In the genomic region with DNA sequence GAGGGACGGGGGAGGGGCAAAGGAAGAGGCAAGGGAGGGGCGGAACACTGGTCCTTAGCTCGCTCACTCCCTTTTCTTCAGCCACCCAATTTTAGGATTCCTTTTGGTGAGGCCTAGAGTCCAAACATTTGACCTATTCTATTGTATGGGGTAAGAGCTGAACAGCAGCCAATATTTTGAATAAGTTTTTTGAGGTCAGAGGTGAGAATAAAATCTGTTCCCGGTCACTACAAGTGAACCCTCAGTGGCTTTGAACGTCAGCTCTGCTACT, we compare ENCODE assay signal across 27 mouse cellular contexts. TPM values are rescaled to one million over a fixed set of nuclear protein-coding genes. Genes with fewer than 3 reads are reported as not detected.
DNase-seq lines count a peak whose midpoint lies in the region; ATAC-seq and TF ChIP-seq lines count a peak whose summit lies in the region.
"Had no signal": no experiment of that assay in that cellular context is flagged by ENCODE, and none has a peak within 500 bp of the region (broad histone marks: within the 10 kb centered on the region; RNA-seq: fewer than 3 reads in every experiment).

No protein-coding gene starts in this region.

- no peaks in the 10 kb centered on the region for H3K9me3 ChIP-seq in liver, postnatal 0 days (ENCODE audit: low read length)
- no peaks in the 10 kb centered on the region for H3K9me3 ChIP-seq in lung, postnatal 0 days (ENCODE audit: low read length)
- no peaks in the 10 kb centered on the region for H3K9me3 ChIP-seq in stomach, embryonic 16.5 days (replicated peaks; ENCODE audit: control insufficient read depth, low read length)
- H3K9me3 ChIP-seq in stomach, postnatal 0 days (ENCODE audit: control insufficient read depth, low read length) = no peaks in the 10 kb centered on the region
- H3K9me3 ChIP-seq: embryonic facial prominence, embryonic 13.5 days; embryonic facial prominence, embryonic 15.5 days; forebrain, embryonic 10.5 days; forebrain, embryonic 12.5 days had no signal

- H3K27me3 ChIP-seq in kidney, adult 2 months (replicated peaks; ENCODE audit: control insufficient read depth, insufficient read depth, low read length) = no peaks in the 10 kb centered on the region
- H3K27me3 ChIP-seq in liver, adult 2 months (ENCODE audit: control insufficient read depth, insufficient read depth, low read length) = no peaks in the 10 kb centered on the region
- H3K27me3 ChIP-seq in liver, postnatal 0 days (ENCODE audit: insufficient read depth, low read length) = no peaks in the 10 kb centered on the region
- H3K27me3 ChIP-seq in lung, postnatal 0 days (replicated peaks; ENCODE audit: insufficient read depth, low read length) = no peaks in the 10 kb centered on the region
- no peaks in the 10 kb centered on the region for H3K27me3 ChIP-seq in stomach, embryonic 16.5 days (ENCODE audit: control insufficient read depth, insufficient read depth, low read length)
- no peaks in the 10 kb centered on the region for H3K27me3 ChIP-seq in stomach, postnatal 0 days (ENCODE audit: control insufficient read depth, insufficient read depth, low read length)
- H3K27me3 ChIP-seq: CH12.LX; embryonic facial prominence, embryonic 13.5 days; embryonic facial prominence, embryonic 15.5 days; forebrain, embryonic 12.5 days; Patski had no signal

- H3K36me3 ChIP-seq in kidney, adult 2 months (ENCODE audit: control insufficient read depth, insufficient read depth, low read length) = no peaks in the 10 kb centered on the region
- H3K36me3 ChIP-seq in liver, adult 2 months (ENCODE audit: control insufficient read depth, insufficient read depth, low read length) = no peaks in the 10 kb centered on the region
- no peaks in the 10 kb centered on the region for H3K36me3 ChIP-seq in liver, postnatal 0 days (replicated peaks; ENCODE audit: insufficient read depth, low read length)
- 0 out of 2 replicates have a peak, but pooled peaks cover 3% of the 10 kb centered on the region for H3K36me3 ChIP-seq in lung, postnatal 0 days (ENCODE audit: insufficient read depth, low read length)
- no peaks in the 10 kb centered on the region for H3K36me3 ChIP-seq in stomach, embryonic 16.5 days (ENCODE audit: control insufficient read depth, insufficient read depth, low read length)
- H3K36me3 ChIP-seq in stomach, postnatal 0 days (ENCODE audit: control insufficient read depth, insufficient read depth, low read length) = no peaks in the 10 kb centered on the region
- H3K36me3 ChIP-seq: embryonic facial prominence, embryonic 13.5 days; forebrain, embryonic 10.5 days; forebrain, embryonic 12.5 days; G1E had no signal

- no peak overlapping the region for H3K9ac ChIP-seq in liver, adult 2 months (ENCODE audit: low read depth, low read length)
- H3K9ac ChIP-seq in liver, postnatal 0 days (replicated peaks) = no peak overlapping the region
- H3K9ac ChIP-seq in lung, postnatal 0 days (replicated peaks; ENCODE audit: low read depth) = no peak overlapping the region
- H3K9ac ChIP-seq in stomach, embryonic 16.5 days (ENCODE audit: low read length) = no peak overlapping the region
- no peak overlapping the region for H3K9ac ChIP-seq in stomach, postnatal 0 days (ENCODE audit: low read length)
- H3K9ac ChIP-seq: embryonic facial prominence, embryonic 13.5 days; embryonic facial prominence, embryonic 15.5 days; forebrain, embryonic 12.5 days had no signal

- no peak for ATAC-seq in liver, postnatal 0 days
- no peak for ATAC-seq in lung, postnatal 0 days
- ATAC-seq in stomach, embryonic 16.5 days (ENCODE audit: insufficient read depth, low FRiP score) = 0 out of 2 replicates have a peak, but pooled peaks have one; percentile 40
- ATAC-seq in stomach, postnatal 0 days (ENCODE audit: low FRiP score, low TSS enrichment) = no peak
- ATAC-seq: activated CD4-positive, CD25-positive, alpha-beta regulatory T cell, adult 4 months; CD4-positive, CD25-positive, alpha-beta regulatory T cell, adult 4 months; forebrain, embryonic 14.5 days; Patski had no signal

- H3K27ac ChIP-seq in kidney, adult 2 months (ENCODE audit: insufficient read depth, low read depth, low read length) = no peak overlapping the region
- no peak overlapping the region for H3K27ac ChIP-seq in liver, adult 2 months (replicated peaks; ENCODE audit: insufficient read depth, low read depth, low read length)
- no peak overlapping the region for H3K27ac ChIP-seq in liver, postnatal 0 days (ENCODE audit: low read depth)
- H3K27ac ChIP-seq in lung, postnatal 0 days (ENCODE audit: low read length) = no peak overlapping the region
- no peak overlapping the region for H3K27ac ChIP-seq in stomach, embryonic 16.5 days (ENCODE audit: low read length)
- no peak overlapping the region for H3K27ac ChIP-seq in stomach, postnatal 0 days (replicated peaks)
- H3K27ac ChIP-seq: embryonic facial prominence, embryonic 13.5 days; embryonic facial prominence, embryonic 15.5 days; forebrain, embryonic 12.5 days had no signal

- DNase-seq in kidney, adult 2 months = peak; percentile 32
- no peak for DNase-seq in kidney, adult 18-20 months
- DNase-seq in liver, adult 2 months (ENCODE audit: extremely low read depth, low read depth, low spot score) = peak; percentile 23
- DNase-seq in liver, postnatal 0 days = no peak
- DNase-seq in lung, postnatal 0 days (ENCODE audit: low spot score) = peak; percentile 58
- no peak for DNase-seq in lung, adult 2 months
- no peak for DNase-seq in stomach, postnatal 0 days (ENCODE audit: low spot score)
- DNase-seq: B cell, adult 2 months; cerebellum, adult 11 months; cerebellum, adult 18-20 months; cerebellum, adult 8-10 months; cerebellum, adult 9-11 months; cerebellum, postnatal 14 days; cerebellum, postnatal 36 days had no signal

- TF ChIP-seq CTCF in kidney, adult 2 months (conservative IDR thresholded peaks at IDR 0.05; ENCODE audit: insufficient read depth, insufficient read length, low read depth, low read length) = no peak
- no peak for TF ChIP-seq CTCF in liver, adult 2 months (IDR thresholded peaks at IDR 0.05; ENCODE audit: low read depth, low read length)
- TF ChIP-seq CTCF in liver, postnatal 0 days (IDR thresholded peaks at IDR 0.05; ENCODE audit: low read depth) = no peak
- TF ChIP-seq CTCF in lung, postnatal 0 days (IDR thresholded peaks at IDR 0.05) = no peak
- no peak for TF ChIP-seq CTCF in lung, adult 2 months (IDR thresholded peaks at IDR 0.05; ENCODE audit: insufficient read depth, low read length)
- TF ChIP-seq CTCF in stomach, postnatal 0 days (IDR thresholded peaks at IDR 0.05; ENCODE audit: low read depth) = no peak

- no peaks in the 10 kb centered on the region; the same call in 1 of the 2 replicates for H3K4me1 ChIP-seq in kidney, adult 2 months (ENCODE audit: control insufficient read depth, insufficient read depth, low read length)
- no peaks in the 10 kb centered on the region for H3K4me1 ChIP-seq in liver, adult 2 months (ENCODE audit: control insufficient read depth, insufficient read depth, low read length)
- no peaks in the 10 kb centered on the region for H3K4me1 ChIP-seq in liver, postnatal 0 days (ENCODE audit: insufficient read depth)
- H3K4me1 ChIP-seq in lung, postnatal 0 days (ENCODE audit: insufficient read depth, low read depth, low read length) = no peaks in the 10 kb centered on the region
- no peaks in the 10 kb centered on the region for H3K4me1 ChIP-seq in lung, adult 2 months (ENCODE audit: control insufficient read depth, insufficient read depth, low read length)
- no peaks in the 10 kb centered on the region for H3K4me1 ChIP-seq in stomach, embryonic 16.5 days (ENCODE audit: control insufficient read depth, insufficient read depth, low read length)
- H3K4me1 ChIP-seq in stomach, postnatal 0 days (replicated peaks; ENCODE audit: control insufficient read depth, insufficient read depth) = no peaks in the 10 kb centered on the region
- H3K4me1 ChIP-seq: embryonic facial prominence, embryonic 13.5 days; embryonic facial prominence, embryonic 15.5 days had no signal

- H3K4me2 ChIP-seq in liver, postnatal 0 days (ENCODE audit: low read depth, low read length) = no peak overlapping the region
- H3K4me2 ChIP-seq in lung, postnatal 0 days (replicated peaks; ENCODE audit: low read depth, low read length) = no peak overlapping the region
- H3K4me2 ChIP-seq in stomach, embryonic 16.5 days (ENCODE audit: low read depth, low read length) = no peak overlapping the region
- no peak overlapping the region for H3K4me2 ChIP-seq in stomach, postnatal 0 days (replicated peaks; ENCODE audit: low read depth)
- H3K4me2 ChIP-seq: embryonic facial prominence, embryonic 13.5 days; embryonic facial prominence, embryonic 15.5 days; forebrain, embryonic 12.5 days had no signal

- no peak for TF ChIP-seq POLR2A in kidney, adult 2 months (IDR thresholded peaks at IDR 0.05; ENCODE audit: low read depth, low read length)
- no peak for TF ChIP-seq POLR2A in liver, adult 2 months (IDR thresholded peaks at IDR 0.05; ENCODE audit: extremely low read depth, insufficient read depth, low read length)
- TF ChIP-seq POLR2A in lung, adult 2 months (IDR thresholded peaks at IDR 0.05; ENCODE audit: borderline replicate concordance, extremely low read depth, low read depth, low read length) = no peak

- no peak overlapping the region for H3K4me3 ChIP-seq in kidney, adult 2 months (ENCODE audit: insufficient read depth, low read depth, low read length)
- H3K4me3 ChIP-seq in liver, adult 2 months (ENCODE audit: insufficient read depth, low read depth, low read length) = no peak overlapping the region
- H3K4me3 ChIP-seq in liver, postnatal 0 days (ENCODE audit: low read depth, low read length) = no peak overlapping the region
- no peak overlapping the region for H3K4me3 ChIP-seq in lung, postnatal 0 days (ENCODE audit: low read depth, low read length)
- H3K4me3 ChIP-seq in lung, adult 2 months (replicated peaks; ENCODE audit: extremely low read depth, low read depth, low read length) = no peak overlapping the region
- no peak overlapping the region for H3K4me3 ChIP-seq in stomach, embryonic 16.5 days (replicated peaks; ENCODE audit: low read length)
- H3K4me3 ChIP-seq in stomach, postnatal 0 days (ENCODE audit: low read depth, low read length) = no peak overlapping the region
- H3K4me3 ChIP-seq: embryonic facial prominence, embryonic 13.5 days; embryonic facial prominence, embryonic 15.5 days; erythroblast, embryonic 14.5 days; forebrain, embryonic 10.5 days; forebrain, embryonic 12.5 days had no signal

- WGBS in kidney, adult 2 months = 27% methylated on average over 5 of the region's 5 CpGs
- 34% methylated on average over 5 of the region's 5 CpGs for WGBS in liver, adult 2 months
- 47% methylated on average over 5 of the region's 5 CpGs for WGBS in liver, postnatal 0 days (ENCODE audit: insufficient replicate concordance)
- WGBS in lung, postnatal 0 days = 33% methylated on average over 5 of the region's 5 CpGs
- whole genome bisulfite sequencing in lung, adult 2 months = 32% methylated on average over 5 of the region's 5 CpGs
- WGBS in stomach, embryonic 16.5 days = 52% methylated on average over 5 of the region's 5 CpGs
- 48% methylated on average over 5 of the region's 5 CpGs for WGBS in stomach, postnatal 0 days

- H3K79me2 ChIP-seq in liver, adult 2 months (ENCODE audit: control insufficient read depth, insufficient read depth, low read length) = no peaks in the 10 kb centered on the region

- no peak for TF ChIP-seq EP300 in liver, postnatal 0 days (IDR thresholded peaks at IDR 0.05; ENCODE audit: low read depth)
- no peak for TF ChIP-seq EP300 in lung, postnatal 0 days (IDR thresholded peaks at IDR 0.05)
- no peak for TF ChIP-seq EP300 in stomach, postnatal 0 days (optimal IDR thresholded peaks at IDR 0.05)

RNA-seq across cellular contexts. Expression of gene A730049H05Rik, which starts 36.4 kb away (rescaled TPM):
- polyA plus RNA-seq in kidney, adult 2 months (2012; rRNA removed) = 2.1 and 2.6 TPM in 2 replicates
- total RNA-seq in liver, adult 2 months (2014; rRNA removed) = not detected in 2 replicates
- polyA plus RNA-seq in liver, adult 2 months (2012; rRNA removed) = not detected in 2 replicates
- not detected in 2 replicates for polyA plus RNA-seq in liver, postnatal 0 days (2015; fragmentation: Nextera tagmentation; extraction: Ambion mirVana)
- polyA plus RNA-seq in lung, postnatal 0 days (2015; fragmentation: Nextera tagmentation; extraction: Ambion mirVana) = 1.4 and 1.5 TPM in 2 replicates
- 0.08 and 0.15 TPM in 2 replicates for polyA plus RNA-seq in lung, adult 2 months (2012; rRNA removed)
- polyA plus RNA-seq in stomach, embryonic 16.5 days (2015; fragmentation: Nextera tagmentation; extraction: Ambion mirVana) = 0.46 and 0.87 TPM in 2 replicates
- 0.50 and 0.70 TPM in 2 replicates for polyA plus RNA-seq in stomach, postnatal 0 days (2015; fragmentation: Nextera tagmentation; extraction: Ambion mirVana)
- total RNA-seq: CH12.LX; common myeloid progenitor, adult 5-6 weeks had no signal
- polyA plus RNA-seq: activated CD4-positive, CD25-positive, alpha-beta regulatory T cell, adult 4 months; CD4-positive, CD25-positive, alpha-beta regulatory T cell, adult 4 months; erythroblast, embryonic 14.5 days; forebrain, embryonic 14.5 days; G1E had no signal

Comparison
In these comparisons a context has a peak if more than half of its experiments do, and no peak if none do; other contexts are left out.
1. DNase-seq: peak in kidney, adult 2 months (single experiment), liver, adult 2 months (single experiment) and lung, postnatal 0 days (single experiment); none in kidney, adult 18-20 months (single experiment), liver, postnatal 0 days (single experiment), lung, adult 2 months (single experiment) and stomach, postnatal 0 days (single experiment).